Mouse (Mus musculus) T-helper 1 cell (primary cell): Measurements from ENCODE around the gene Map4k3.

Experiments
- in situ Hi-C: fragments of 300-600 bp; cut with MboI, MseI; formaldehyde crosslinking; loops from one replicate; pipeline ENCODE4 v1.15.1; 2025; ENCODE audit warnings: high pct_unique_total_duplicates

Map4k3 gene

DNA sequence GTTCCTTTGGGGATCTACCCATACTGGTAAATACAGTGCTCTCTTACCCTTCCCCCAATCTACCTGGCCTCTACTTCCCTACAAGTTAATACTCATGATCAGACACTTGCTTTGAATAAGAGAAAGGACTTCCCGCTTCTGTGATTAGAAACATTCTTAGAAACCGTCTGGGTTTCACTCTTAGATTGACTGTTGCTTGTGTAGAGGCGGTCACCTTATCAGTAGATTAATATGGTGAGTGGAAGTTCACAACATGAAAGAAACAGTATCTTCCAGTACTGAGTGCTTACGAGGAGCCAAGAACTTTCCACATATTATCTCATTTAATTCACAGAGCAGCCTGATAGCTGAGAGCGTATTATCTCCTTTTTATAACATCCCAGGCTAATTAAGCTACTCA is 1.5 kb upstream of the Map4k3 start:
- in situ Hi-C loops, result no loop called here

DNA sequence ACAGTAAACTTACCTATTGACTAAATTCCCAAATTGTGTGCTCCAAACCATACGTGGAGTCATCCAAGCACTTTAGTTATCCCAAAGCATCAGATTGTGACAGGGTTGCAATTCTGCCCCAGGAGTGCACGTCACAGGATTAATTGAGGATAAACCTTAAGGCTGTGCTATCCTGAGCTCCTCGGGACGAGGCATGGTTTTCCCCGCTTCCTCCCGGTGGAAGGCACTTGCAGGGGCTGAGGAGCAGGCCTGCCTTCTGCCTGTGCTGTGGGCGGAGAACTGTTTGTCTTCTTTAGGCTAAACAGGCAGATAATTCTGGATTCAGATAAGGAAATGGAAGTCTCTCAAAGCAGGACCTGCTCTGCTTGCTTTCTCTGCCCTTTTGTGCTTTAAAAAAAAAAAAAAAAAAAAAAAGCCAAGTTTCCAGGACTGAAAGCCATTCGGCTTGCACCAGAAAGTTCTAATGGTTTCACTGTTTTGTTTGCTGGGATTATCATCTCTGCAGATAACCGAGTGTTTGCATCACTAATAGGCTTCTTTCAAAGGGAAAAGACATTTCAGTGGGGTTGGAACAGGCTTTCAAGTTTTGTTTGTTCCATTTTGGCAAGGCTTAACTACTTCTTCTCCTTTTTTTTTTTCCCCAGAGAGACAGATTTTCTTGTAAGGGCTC is 930 bp upstream of the Map4k3 start:
- in situ Hi-C loops, result no loop called here

DNA sequence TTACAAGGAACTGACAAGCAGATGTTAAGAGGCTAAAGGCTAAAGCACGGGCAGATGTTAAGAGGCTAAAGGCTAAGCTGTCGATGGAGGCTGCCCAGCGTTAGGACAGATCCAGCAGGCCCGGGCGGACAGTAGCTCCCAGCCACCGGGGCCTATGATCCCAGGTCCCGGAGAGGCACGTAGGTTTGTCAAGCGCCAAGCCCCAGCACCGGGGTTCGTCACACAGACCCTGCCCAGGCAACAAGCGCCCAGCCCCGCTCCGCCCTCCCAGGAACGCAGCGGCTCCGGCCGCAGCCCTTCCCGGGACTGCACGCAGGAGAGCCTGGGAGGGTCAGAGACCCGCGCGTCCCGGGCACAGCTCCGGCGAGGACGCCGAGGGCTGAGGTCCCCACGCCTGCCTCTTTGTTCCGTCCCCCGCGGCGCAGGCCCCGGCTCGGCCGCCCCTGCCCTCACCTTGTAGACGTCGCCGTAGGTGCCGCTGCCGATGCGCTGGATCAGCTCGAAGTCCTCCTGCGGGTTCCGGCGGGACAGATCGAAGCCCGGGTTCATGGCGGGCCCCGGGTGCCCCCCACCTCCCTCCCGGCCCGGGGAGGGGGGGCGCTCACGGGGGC is 839 bp downstream of the Map4k3 start:
- in situ Hi-C loops, result no loop called here

DNA sequence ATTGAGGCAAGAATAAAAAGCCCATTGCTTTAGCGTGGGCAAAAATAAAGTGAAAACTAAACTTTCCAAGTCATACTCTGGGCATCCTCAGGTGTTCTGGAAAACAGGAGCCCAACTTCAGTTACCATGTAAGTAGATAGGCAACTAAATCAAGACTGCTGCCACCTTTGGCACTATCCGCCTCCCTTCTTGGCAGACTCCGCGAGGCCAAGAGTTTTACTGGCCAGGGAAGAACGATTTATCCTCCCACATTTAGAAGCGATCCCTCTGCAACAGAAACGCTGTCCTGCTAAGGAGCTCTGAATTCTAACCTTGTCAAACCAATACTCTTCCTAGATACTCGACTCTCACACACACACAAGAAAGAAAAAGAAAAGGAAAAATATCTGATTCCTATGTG is 1.5 kb downstream of the Map4k3 start:
- in situ Hi-C loops, result no loop called here

DNA sequence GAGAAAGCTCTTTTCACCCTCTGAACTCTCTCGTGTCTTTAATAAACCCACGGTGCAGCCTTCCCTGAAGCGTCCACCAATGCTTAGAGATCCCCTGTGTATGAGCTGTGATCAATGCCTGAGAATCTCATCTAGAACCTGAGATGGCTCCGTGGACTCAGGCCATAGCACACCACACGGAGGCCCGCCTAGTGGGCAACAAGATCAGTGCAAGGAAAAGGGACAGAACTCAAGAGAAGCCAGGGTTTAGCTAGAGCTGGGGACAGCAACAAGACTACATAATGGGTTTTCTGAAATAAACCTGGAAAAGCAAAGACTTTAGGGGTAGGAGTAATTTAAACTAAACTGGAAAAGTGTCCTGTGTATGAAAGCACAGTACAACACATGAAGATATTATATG is 5.2 kb downstream of the Map4k3 start:
- in situ Hi-C loops, result no loop called here

DNA sequence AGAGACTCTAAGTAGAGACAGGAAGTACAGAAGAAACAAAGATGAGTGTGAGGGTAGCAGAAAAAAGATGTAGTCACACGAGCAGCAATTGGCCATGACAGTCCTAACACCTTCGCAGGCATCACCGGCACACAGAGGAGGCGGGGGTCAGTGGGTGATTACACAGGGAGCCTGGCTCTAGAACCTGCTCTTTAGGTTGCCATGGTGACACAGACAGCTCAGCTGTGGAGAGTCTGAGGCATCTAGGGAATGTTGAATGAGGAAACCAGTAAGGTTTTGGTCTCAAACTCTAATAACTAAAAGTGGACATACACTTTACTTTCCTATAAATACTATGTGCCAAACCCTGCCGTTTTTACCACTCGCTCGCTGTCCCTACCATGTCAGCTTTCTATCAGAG is 6.6 kb downstream of the Map4k3 start:
- in situ Hi-C loops, result no loop called here

DNA sequence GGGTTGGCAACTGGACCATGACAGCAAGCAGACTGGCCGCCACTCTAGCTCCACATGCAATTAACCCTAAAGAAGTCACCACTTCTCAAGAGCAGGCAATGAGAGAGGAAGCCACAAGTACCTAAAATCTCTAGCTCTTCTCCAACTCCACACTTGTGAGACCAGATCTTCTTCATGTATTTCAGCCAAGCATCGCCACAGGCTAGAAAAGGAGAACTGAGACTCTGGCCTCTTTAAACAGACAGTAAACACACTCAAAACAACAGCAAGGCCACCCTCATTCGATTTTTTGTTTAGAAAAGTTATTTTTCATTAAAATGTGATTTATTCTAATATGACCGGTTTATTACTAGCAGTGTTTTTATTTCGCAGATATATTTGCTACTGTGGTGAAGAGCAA is 9.0 kb downstream of the Map4k3 start:
- in situ Hi-C loops, result no loop called here

DNA sequence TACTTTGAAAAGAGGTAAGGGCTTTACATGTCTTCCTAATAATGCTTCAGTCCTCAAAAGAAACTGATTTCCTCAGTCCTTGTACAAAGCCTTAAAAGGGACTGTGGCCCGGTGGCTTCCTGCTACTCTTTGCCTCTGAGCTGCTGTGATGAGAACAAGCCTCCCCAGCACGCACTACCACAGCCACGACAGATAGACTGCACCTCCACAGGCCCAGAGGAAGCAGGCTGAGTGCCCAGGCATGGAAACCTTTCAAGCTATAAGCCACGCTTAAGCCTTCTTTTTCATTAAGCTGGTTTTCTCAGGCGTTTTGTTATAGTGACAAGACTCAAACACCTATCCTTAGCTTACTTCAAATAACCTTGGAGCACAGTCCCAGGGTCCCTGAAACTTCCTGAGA is 10.0 kb downstream of the Map4k3 start:
- in situ Hi-C loops, result no loop called here

DNA sequence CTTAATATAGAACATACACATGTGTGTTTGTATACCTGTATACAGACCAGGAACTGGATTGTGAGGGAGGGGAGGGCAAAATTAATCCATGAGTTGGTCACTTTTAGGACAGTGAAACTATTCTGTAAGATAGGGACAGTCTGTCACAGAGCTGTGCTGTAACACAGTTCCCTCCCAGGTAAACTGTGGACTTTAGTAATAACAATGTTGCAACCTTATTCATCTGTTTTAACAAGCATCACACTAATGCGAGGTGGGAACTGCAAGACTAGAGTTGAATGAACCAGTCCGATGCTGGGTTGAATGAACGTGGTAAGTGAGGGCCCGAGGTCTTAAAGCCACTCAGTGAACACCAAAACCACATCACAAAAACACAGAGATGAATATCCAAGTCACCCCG is 14.7 kb downstream of the Map4k3 start:
- in situ Hi-C loops, result no loop called here

DNA sequence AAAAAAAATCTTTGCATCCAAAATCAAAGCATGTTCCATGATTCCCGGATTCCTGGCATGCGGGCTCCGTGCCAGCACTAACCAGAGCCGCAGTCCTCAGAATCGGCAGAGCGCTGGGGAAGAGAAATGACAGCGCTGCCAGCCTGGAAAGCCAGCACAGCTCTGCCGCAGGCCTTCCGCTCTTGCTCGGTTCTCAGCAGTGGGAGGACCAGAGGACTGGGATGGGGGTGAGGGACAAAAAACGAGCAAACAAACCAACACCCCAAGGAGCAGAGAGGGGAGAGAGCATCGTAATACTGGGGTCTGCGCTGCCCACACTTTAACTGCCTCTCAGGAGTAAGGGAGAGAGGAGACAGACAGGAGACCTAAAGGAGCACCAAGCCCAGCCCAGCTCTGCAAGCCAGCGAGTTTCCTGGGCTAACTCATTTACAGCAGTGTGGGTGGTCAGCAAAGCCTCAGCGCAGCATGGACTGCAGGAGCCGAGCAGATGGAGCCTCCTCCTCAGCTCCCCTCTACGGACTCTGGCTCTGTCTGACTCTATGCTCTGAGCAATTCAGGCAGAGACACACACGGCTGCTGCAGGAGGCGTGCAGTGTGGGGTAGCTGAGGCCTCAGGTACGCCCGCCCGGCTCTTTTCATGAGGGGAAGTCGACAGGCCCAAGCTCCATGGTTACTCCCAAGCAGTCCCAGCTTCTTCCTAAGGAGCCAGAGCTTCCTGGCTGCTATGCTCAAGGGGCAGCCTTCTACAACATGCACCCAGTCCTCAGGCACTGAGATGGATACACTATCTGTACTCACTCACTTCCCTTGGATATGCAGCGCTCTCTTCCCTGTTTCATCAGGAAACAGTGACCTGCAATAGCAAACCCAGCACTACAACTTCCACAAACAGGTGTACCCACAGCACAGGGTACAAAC is 18.1 kb downstream of the Map4k3 start:
- in situ Hi-C loops, result no loop called here

DNA sequence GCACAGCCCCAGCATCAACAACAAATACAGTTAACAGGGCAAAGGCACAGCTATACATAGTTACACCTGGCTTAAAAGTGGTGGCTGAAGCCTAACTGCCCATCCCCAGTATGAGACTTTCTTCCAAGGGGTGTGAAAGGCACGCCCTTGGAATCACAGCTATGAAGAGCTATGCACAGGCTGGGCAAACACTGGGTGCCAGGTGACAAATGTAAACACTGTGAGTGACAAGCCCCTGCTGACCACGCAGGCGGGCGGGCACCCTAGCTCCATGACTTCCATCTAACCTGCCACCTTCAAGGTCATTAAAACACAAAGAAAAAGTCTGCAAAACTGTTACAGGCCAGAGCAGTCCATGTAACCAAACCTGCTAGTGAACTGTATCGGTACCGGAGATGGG is 19.5 kb downstream of the Map4k3 start:
- in situ Hi-C loops, result no loop called here

DNA sequence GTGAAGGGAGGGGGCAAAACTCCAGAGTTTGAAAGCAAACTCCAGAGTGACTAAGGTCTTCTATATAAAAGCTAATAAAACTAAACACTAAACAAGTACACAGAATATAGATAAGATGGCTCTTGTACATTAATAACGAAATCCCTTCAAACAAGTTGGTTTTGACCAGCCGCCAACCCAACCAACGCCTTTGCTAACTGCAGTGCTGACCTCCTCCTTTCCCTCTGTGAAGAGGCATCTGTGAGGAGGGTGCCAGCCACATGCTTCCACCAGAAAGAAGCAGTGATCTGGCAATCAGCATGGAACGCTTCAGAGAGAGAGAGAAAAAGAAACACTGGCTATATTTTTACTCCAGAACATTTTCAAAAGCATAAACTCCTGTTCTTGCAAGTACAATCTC is 21.1 kb downstream of the Map4k3 start:
- in situ Hi-C loops, result no loop called here

DNA sequence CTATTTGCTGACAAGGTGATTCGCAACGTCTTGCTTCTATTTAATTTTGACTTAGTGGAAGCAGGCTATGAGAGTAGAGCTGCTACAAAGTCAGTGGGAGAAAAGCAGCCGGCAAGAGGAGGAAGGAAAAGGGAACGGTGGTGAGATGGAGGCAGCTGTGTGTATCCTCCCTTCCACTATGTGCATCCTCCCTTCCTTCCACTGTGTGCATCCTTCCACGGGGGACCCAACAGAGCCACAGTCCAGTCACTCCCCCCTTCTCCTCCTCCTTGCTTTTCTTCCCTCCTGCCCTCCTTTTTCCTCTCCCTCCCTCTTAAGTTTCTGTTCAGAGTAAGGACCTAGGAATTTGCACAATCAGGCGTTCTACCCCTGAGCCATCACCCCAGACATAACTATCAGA is 21.7 kb downstream of the Map4k3 start:
- in situ Hi-C loops, result no loop called here

DNA sequence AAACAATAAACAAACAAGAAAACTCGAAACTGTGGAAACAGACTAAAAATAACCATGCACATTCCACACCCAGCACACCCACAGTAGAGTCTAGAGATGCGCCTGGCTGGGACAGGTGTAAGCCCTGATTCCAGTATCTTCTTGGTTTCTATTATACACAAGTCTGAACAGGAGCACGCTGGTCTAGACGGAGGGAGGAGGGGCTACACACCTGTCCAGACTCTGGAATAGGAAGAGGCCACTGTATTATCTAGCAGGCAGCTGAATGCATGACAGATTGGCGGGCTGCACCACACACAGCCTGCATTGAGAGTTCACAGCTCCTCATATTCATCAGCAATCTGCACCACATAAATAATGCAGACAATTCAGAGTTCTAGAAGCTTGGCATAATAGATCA is 26.6 kb downstream of the Map4k3 start:
- in situ Hi-C loops, result no loop called here

DNA sequence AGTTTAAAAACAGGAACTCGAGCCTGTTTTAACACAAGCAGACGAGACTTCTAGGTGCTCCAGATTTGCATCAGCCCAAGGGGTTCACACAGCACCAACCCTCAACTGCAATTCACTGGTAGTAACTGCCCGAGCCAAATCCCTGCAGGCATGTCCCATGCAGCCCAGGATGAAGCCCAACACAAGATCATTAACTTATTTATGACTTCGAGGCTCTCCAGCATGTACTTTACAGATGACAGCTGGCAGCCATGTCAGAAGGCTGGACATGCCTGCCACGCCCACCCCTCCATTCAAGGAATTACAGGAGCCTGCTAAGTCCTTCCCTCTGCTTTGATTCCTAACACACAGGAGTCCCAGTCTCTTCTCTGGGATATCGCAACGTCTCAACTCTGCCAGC is 29.4 kb downstream of the Map4k3 start:
- in situ Hi-C loops, result no loop called here

DNA sequence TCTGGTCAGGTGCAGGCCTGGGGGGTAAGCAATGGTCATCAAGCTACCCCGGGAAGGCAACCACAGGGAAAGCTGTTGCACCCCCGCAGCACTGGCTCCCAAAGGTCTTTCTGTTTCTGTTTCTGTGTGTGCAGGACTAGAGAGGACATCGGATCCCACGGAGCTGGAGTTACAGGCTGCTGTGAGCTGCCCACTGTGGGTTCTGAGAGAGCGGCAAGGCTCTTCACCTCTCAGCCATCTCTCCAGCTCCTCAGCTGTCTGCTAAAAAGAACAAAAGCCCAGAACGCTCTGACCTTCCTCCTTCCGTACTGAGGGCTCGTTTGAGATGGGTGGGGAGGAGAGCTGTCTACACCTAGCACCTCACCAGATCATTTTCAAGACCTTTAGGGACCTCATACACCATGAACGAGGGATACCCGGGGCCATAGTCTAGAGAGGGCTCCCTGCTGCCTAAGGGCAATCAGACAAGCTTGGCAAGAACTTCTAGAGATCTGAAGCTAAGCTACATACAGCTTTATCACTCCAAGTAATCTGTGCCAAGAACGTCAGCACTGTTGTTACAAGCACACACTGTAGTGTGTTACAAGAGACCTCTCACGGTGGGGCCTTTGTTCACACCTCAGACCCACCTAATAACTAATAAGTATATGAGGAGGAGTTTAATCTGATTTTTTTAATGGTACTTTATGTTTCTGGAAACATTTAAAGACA is 29.9 kb downstream of the Map4k3 start:
- in situ Hi-C loops, result no loop called here

DNA sequence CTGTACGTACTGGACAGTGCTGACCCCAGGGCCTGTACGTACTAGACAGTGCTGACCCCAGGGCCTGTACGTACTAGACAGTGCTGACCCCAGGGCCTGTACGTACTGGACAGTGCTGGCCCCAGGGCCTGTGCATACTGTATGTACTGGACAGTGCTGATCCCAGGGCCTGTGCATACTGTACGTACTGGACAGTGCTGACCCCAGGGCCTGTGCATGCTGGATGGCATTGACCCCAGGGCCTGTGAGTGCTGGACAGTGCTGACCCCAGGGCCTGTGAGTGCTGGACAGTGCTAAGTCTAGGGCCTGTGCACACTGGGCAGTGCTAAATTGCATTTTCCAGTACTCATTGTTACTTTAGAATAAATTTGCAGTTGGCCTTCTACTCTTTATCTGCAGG is 31.3 kb downstream of the Map4k3 start:
- in situ Hi-C loops, result no loop called here

DNA sequence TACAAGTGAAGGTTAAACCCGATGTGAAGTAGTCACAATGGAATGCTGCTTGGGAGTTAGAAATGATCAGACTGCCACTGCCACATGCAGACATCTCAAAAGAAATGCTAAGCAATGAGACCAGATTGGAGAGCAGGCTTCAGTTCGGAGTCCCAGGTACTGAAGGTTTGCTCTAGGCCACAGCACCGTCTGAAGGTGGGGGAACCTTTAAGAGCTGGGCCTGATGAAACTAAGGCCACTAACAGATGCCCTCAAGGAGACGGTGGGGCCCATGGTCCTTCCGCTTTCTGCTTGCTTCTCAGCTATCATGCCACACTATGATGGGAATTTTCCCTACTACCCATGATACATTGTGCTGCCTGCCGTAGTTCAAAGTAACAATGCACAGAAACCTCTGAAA is 32.1 kb downstream of the Map4k3 start:
- in situ Hi-C loops, result no loop called here

DNA sequence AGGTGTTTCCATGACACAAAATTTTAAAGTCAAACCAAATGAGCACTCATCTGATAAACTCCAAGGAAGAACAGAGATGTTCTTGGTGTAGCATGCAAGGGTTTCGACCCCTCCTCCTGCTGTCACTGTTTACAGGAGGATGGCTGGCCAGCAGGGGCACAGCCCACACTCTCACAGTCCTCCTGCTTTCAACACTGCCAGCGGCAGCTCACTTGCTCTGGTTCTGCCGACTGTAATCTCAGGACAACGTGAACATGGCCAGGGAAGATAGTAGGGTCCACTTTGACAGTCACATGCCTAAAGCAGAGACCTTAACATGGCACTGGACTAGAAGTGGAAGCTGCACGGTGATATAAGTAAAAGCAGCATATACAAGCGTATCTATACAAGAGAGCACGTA is 34.6 kb downstream of the Map4k3 start:
- in situ Hi-C loops, result no loop called here

DNA sequence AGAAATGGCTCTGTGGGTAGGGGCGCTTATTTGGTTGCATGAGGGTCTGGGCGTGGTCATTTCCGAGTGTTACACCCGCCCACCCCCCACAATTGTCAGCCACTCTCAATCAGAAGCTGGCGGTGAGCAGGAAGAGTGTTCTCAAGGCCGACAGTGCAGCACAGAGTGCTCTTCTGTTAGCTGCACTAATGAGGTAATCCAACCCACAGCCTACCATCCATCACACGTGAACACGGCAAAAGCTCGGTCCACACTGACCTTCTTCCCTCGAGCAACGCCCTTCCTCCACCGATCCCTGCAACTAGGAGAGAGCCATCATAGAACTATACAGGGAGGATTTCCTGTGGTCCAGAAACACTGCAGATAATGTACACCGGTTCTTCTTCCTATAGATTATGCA is 36.1 kb downstream of the Map4k3 start:
- in situ Hi-C loops, result no loop called here

DNA sequence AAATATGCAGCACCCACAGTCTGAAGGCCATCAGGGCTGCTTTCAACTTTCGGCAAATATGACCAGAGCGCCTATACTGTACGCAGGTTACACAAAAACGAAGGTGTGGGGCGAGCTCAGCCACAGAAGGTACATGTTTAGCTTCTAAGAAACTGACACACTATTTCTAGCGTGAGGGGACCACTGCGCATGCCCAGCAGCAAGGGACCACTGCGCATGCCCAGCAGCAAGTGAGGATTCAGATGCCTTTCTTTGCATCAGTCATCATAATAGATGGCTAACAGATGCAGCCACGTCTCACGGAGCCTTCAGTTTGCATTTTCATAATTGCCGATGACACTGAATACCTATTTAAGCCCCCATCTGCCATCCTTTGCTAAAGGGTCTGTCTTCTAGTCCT is 39.6 kb downstream of the Map4k3 start:
- in situ Hi-C loops, result no loop called here

DNA sequence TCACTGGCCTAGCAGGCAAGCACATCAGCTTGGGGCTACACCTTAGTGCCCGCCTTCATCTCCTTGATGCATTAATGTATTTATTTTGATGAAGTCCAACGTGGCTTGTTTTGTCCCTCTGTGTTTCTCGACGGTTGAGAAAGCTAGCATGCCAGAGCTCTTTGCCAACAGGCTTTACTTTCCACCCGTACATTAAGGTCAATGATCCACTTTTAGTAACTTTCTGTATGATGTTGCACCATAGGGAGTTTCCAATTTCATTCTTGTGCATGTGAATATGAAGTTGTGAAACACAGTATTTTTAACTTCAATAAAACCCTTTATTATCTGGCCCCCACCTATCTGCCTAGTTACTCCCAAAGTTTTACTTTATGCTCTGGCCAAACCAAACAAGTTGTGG is 42.2 kb downstream of the Map4k3 start:
- in situ Hi-C loops, result no loop called here
